Mouse (Mus musculus): ENCODE measurements at regions not wholly inside any gene's neighbourhood (a gene's known extent, or its start where the extent isn't known, plus 50 kb on each side); places are given as distances from the start of the nearest gene placed in this dataset.

GRCm38 (mm10) chr1:193951936-193952335, 581.8 kb upstream of the Camk1g start:
- TF ChIP-seq POLR2AphosphoS2 (IDR thresholded peaks at IDR 0.05; ENCODE audit: insufficient read length, low read depth) = no peak
- no peak for TF ChIP-seq MAX (IDR thresholded peaks at IDR 0.05; ENCODE audit: low read depth)
- TF ChIP-seq CEBPB (IDR thresholded peaks at IDR 0.05; ENCODE audit: insufficient read depth, poor library complexity, severe bottlenecking) = no peak
- TF ChIP-seq MYOG (IDR thresholded peaks at IDR 0.05; ENCODE audit: control insufficient read depth in 1 of 3, insufficient read depth in 1 of 3, insufficient read length in 2 of 3, low read depth in 2 of 3) = no peak
- no peak for TF ChIP-seq POLR2A (IDR thresholded peaks at IDR 0.05; ENCODE audit: insufficient read length, low read depth)
- no peak for TF ChIP-seq SRF (IDR thresholded peaks at IDR 0.05; ENCODE audit: control insufficient read depth, insufficient read length, low read depth)
- no peak for TF ChIP-seq E2F4 (IDR thresholded peaks at IDR 0.05; ENCODE audit: insufficient read depth)
- no peak for TF ChIP-seq TCF3 (IDR thresholded peaks at IDR 0.05; ENCODE audit: insufficient read length, low read depth)
- TF ChIP-seq MYOD1 (IDR thresholded peaks at IDR 0.05; ENCODE audit: control insufficient read depth in 1 of 3, insufficient read length in 2 of 3, low read depth in 2 of 3) = no peak
- TF ChIP-seq REST (IDR thresholded peaks at IDR 0.05; ENCODE audit: insufficient read depth, insufficient read length) = no peak
- Histone ChIP-seq H3ac (ENCODE audit: control insufficient read depth, insufficient read length) (no peak overlapping the region), H3K36me3 (ENCODE audit: control insufficient read depth, insufficient read depth) (no peaks in the 10 kb centered on the region), H3K4me3 (no peak overlapping the region), H3K79me2 (ENCODE audit: control insufficient read depth, insufficient read depth) (no peaks in the 10 kb centered on the region), H3K4me2 (ENCODE audit: low read depth) (no peak overlapping the region), H3K27me3 (ENCODE audit: control insufficient read depth, insufficient read depth, insufficient read length) (no peaks in the 10 kb centered on the region)

- no peak for TF ChIP-seq POLR2A (IDR thresholded peaks at IDR 0.05; ENCODE audit: insufficient read length, low read depth)
- TF ChIP-seq MAX (IDR thresholded peaks at IDR 0.05; ENCODE audit: low read depth) = no peak
- no peak for TF ChIP-seq REST (IDR thresholded peaks at IDR 0.05; ENCODE audit: insufficient read depth, insufficient read length)
- Histone ChIP-seq H3K27me3 (ENCODE audit: control insufficient read depth, insufficient read depth, insufficient read length) (no peaks in the 10 kb centered on the region), H3K36me3 (ENCODE audit: control insufficient read depth, insufficient read depth) (no peaks in the 10 kb centered on the region), H3K4me2 (ENCODE audit: low read depth) (no peak overlapping the region), H3K79me2 (ENCODE audit: control insufficient read depth, insufficient read depth) (no peaks in the 10 kb centered on the region), H3K4me3 (no peak overlapping the region), H3ac (ENCODE audit: control insufficient read depth, insufficient read length) (no peak overlapping the region)
Measured at GRCm38 (mm10) chr1:193949817-193950216, 579.7 kb upstream of the Camk1g start.

- H3K4me3 ChIP-seq = no peak overlapping the region
- H3K27me3 ChIP-seq (ENCODE audit: control insufficient read depth, insufficient read depth, insufficient read length) = no peaks in the 10 kb centered on the region
- H3K79me2 ChIP-seq (ENCODE audit: control insufficient read depth, insufficient read depth) = no peaks in the 10 kb centered on the region
- no peak overlapping the region for H3K4me2 ChIP-seq (ENCODE audit: low read depth)
- no peaks in the 10 kb centered on the region for H3K36me3 ChIP-seq (ENCODE audit: control insufficient read depth, insufficient read depth)
- H3ac ChIP-seq (ENCODE audit: control insufficient read depth, insufficient read length) = no peak overlapping the region
- TF ChIP-seq USF1 (IDR thresholded peaks at IDR 0.05; ENCODE audit: low read depth) = no peak
- no peak for TF ChIP-seq MYOD1 (IDR thresholded peaks at IDR 0.05; ENCODE audit: control insufficient read depth in 1 of 3, insufficient read length in 2 of 3, low read depth in 2 of 3)
- no peak for TF ChIP-seq TCF12 (IDR thresholded peaks at IDR 0.05; ENCODE audit: insufficient read depth, poor library complexity, severe bottlenecking)
- no peak for TF ChIP-seq CEBPB (IDR thresholded peaks at IDR 0.05; ENCODE audit: insufficient read depth, poor library complexity, severe bottlenecking)
- TF ChIP-seq MYOG (IDR thresholded peaks at IDR 0.05; ENCODE audit: control insufficient read depth in 1 of 3, insufficient read depth in 1 of 3, insufficient read length in 2 of 3, low read depth in 2 of 3) = no peak
Measured at GRCm38 (mm10) chr1:193946953-193947586, 577.0 kb upstream of the Camk1g start.

- Histone ChIP-seq H3K36me3 (ENCODE audit: control insufficient read depth, insufficient read depth) (no peaks in the 10 kb centered on the region), H3K79me2 (ENCODE audit: control insufficient read depth, insufficient read depth) (no peaks in the 10 kb centered on the region)
- TF ChIP-seq POLR2AphosphoS2 (IDR thresholded peaks at IDR 0.05; ENCODE audit: insufficient read length, low read depth) (no peak), TCF12 (IDR thresholded peaks at IDR 0.05; ENCODE audit: insufficient read depth, poor library complexity, severe bottlenecking) (no peak), E2F4 (IDR thresholded peaks at IDR 0.05; ENCODE audit: insufficient read depth) (no peak), POLR2A (IDR thresholded peaks at IDR 0.05; ENCODE audit: insufficient read length, low read depth) (no peak), USF1 (IDR thresholded peaks at IDR 0.05; ENCODE audit: low read depth) (no peak), TCF3 (IDR thresholded peaks at IDR 0.05; ENCODE audit: insufficient read length, low read depth) (no peak), REST (IDR thresholded peaks at IDR 0.05; ENCODE audit: insufficient read depth, insufficient read length) (no peak), MYOD1 (IDR thresholded peaks at IDR 0.05; ENCODE audit: control insufficient read depth in 1 of 3, insufficient read length in 2 of 3, low read depth in 2 of 3) (no peak), MYOG (IDR thresholded peaks at IDR 0.05; ENCODE audit: control insufficient read depth in 1 of 3, insufficient read depth in 1 of 3, insufficient read length in 2 of 3, low read depth in 2 of 3) (no peak), CEBPB (IDR thresholded peaks at IDR 0.05; ENCODE audit: insufficient read depth, poor library complexity, severe bottlenecking) (no peak), SRF (IDR thresholded peaks at IDR 0.05; ENCODE audit: control insufficient read depth, insufficient read length, low read depth) (no peak), MAX (IDR thresholded peaks at IDR 0.05; ENCODE audit: low read depth) (no peak)
Measured at GRCm38 (mm10) chr1:193935969-193936368, 565.9 kb upstream of the Camk1g start.

GRCm38 (mm10) chr1:193934308-193934707, 564.2 kb upstream of the Camk1g start:
- H3K79me2 ChIP-seq (ENCODE audit: control insufficient read depth, insufficient read depth) = no peaks in the 10 kb centered on the region
- no peaks in the 10 kb centered on the region for H3K27me3 ChIP-seq (ENCODE audit: control insufficient read depth, insufficient read depth, insufficient read length)
- H3K36me3 ChIP-seq (ENCODE audit: control insufficient read depth, insufficient read depth) = no peaks in the 10 kb centered on the region
- no peak overlapping the region for H3K4me3 ChIP-seq
- no peak overlapping the region for H3ac ChIP-seq (ENCODE audit: control insufficient read depth, insufficient read length)
- TF ChIP-seq MYOG (IDR thresholded peaks at IDR 0.05; ENCODE audit: control insufficient read depth in 1 of 3, insufficient read depth in 1 of 3, insufficient read length in 2 of 3, low read depth in 2 of 3) (no peak), USF1 (IDR thresholded peaks at IDR 0.05; ENCODE audit: low read depth) (no peak), TCF3 (IDR thresholded peaks at IDR 0.05; ENCODE audit: insufficient read length, low read depth) (no peak), TCF12 (IDR thresholded peaks at IDR 0.05; ENCODE audit: insufficient read depth, poor library complexity, severe bottlenecking) (no peak), REST (IDR thresholded peaks at IDR 0.05; ENCODE audit: insufficient read depth, insufficient read length) (no peak), POLR2A (IDR thresholded peaks at IDR 0.05; ENCODE audit: insufficient read length, low read depth) (no peak), CEBPB (IDR thresholded peaks at IDR 0.05; ENCODE audit: insufficient read depth, poor library complexity, severe bottlenecking) (no peak), E2F4 (IDR thresholded peaks at IDR 0.05; ENCODE audit: insufficient read depth) (no peak), MYOD1 (IDR thresholded peaks at IDR 0.05; ENCODE audit: control insufficient read depth in 1 of 3, insufficient read length in 2 of 3, low read depth in 2 of 3) (no peak), POLR2AphosphoS2 (IDR thresholded peaks at IDR 0.05; ENCODE audit: insufficient read length, low read depth) (no peak), MAX (IDR thresholded peaks at IDR 0.05; ENCODE audit: low read depth) (no peak), SRF (IDR thresholded peaks at IDR 0.05; ENCODE audit: control insufficient read depth, insufficient read length, low read depth) (no peak)
- no peak overlapping the region for H3K4me2 ChIP-seq (ENCODE audit: low read depth)

More at GRCm38 (mm10) chr1:193935969-193936368, 565.9 kb upstream of the Camk1g start:
- H3ac ChIP-seq (ENCODE audit: control insufficient read depth, insufficient read length) = no peak overlapping the region
- no peak overlapping the region for H3K4me2 ChIP-seq (ENCODE audit: low read depth)
- H3K4me3 ChIP-seq = no peak overlapping the region
- no peaks in the 10 kb centered on the region for H3K27me3 ChIP-seq (ENCODE audit: control insufficient read depth, insufficient read depth, insufficient read length)

Data from myocyte (in vitro differentiated cells).